Mouse (Mus musculus) heart, postnatal 4 days (tissue): ENCODE data around the gene Ifitm1. TPM values are rescaled to one million over a fixed set of nuclear protein-coding genes. Genes with fewer than 3 reads are reported as not detected.
"Not testable (repeated sequence)": the region's sequence is repeated elsewhere in the genome, so short reads cannot be mapped to it uniquely, and the experiment has no call there.

Source experiments
- DNase-seq: peaks from one replicate; pipeline ENCODE4 v3.0.0; 2021
- total RNA-seq, 2 experiments: library from RNA; stranded (reverse); gene quantifications; 2 replicates each; pipeline ENCODE4 v1.2.3; 2021

Gene Ifitm1
- total RNA-seq, 2 experiments from 2014 or later, result 2.6 to 3.0 TPM

DNA sequence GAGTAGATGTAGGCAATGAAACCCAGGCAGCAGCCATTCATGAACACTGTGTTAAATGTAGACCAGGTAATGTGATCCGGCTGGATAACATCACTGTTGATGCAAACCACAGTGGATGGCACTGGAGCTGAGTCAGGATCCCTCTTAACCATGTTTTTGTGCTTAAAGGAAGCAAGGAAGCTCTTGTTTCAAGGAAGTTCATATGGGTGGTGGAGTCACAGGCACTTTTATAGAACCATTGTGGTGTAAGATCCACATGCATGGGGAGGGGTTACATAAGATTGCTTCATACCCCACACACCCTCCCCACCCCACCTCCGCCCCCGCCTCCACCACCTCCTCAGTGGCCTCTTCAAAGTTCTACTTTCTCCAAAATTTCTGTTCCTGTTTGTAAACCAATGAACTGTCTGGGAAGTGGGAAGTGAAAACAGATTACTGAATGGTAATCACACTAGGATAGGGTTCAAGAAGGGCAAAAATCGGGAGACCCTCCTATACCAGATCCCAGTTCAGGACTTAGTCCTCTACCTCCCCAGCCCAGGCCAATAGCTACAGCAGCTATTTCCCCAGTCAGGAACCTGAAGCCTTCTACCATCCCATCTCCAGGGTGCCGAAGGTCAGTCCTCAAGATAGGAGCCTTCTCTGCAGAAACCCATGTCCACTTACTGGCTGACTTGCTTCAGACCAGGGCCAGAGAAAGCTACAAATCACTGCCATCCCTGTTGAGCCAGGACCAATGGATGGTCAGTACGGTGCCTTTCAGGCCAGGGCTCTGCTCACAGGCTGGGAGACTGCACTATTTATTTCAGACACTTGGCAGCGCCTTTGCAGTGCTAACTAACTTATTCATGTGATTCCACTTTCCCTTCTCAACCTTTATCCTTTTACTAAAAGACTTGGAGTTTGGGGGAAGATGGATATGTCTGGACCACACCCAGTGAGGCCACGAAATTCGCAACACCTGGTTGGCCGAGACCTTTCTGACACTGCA, 50.0 kb downstream of the Ifitm1 start:
- no peak for DNase-seq

DNA sequence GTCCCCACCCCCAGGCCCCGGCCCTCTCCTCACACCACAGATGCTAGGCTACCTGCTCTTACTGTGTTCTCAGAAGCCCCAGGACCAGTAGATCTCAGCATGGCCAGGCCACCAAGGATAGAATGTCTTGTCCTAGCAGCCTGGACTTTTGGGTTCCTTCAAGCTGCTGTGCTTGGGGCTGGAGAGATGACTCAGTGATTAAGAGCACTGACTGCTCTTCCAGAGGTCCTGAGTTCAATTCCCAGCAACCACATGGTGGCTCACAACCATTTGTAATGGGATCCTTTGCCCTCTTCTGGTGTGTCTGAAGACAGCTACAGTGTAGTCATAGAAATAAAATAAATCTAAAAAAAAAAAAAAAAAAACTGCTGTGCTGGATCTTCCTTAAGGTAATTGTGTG, 50.8 kb downstream of the Ifitm1 start, which contains the start of gene Ifitm6:
TSS of gene Ifitm6 (minus strand) at position 101 of the 400 bp plus-strand sequence.
- not testable (repeated sequence) for DNase-seq

DNA sequence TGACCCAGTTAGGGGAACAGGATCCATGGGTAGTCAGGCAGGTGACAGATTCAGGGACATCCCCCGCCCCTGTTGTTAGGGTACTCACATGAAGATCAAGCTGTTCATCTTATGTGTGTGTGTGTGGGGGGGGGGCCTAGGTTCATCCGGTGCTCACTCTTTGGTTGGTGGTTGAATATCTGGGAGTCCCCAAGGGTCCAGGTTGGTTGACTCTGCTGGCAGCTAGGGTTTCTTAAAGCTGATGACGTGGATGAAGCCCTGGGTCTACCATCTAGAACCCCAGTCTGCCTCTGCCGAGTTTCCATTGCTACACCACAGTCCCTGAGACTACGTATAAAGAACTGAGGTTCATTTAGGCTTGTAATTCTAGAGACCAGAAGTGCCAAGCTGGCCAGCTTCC, 52.0 kb downstream of the Ifitm1 start:
- no peak for DNase-seq

Other genes with a start within 250 kb of the Ifitm1 start
- under 1 TPM in 1 of 2 experiments, not detected in 1; 0.24 TPM for gene Cyp2e1, start 203.5 kb upstream of the Ifitm1 start, total RNA-seq
- gene Syce1, start 179.4 kb upstream of the Ifitm1 start, total RNA-seq, result under 1 TPM; 0.18 to 0.24 TPM
- under 1 TPM; 0.76 to 0.97 TPM for gene Zfp941, start 145.0 kb upstream of the Ifitm1 start, total RNA-seq
- gene Urah, start 132.2 kb upstream of the Ifitm1 start, total RNA-seq, result not detected
- 10 to 100 TPM in 1 of 2 experiments, 1 to 10 TPM in 1; 9.7 to 10.6 TPM for gene Scgb1c1, start 121.7 kb upstream of the Ifitm1 start, total RNA-seq
- gene Odf3, start 119.4 kb upstream of the Ifitm1 start, total RNA-seq, result not detected
- gene Gm45785, start 110.9 kb upstream of the Ifitm1 start, total RNA-seq, result under 1 TPM in 1 of 2 experiments, not detected in 1; 0.29 TPM
- 10 to 100 TPM; 25.2 to 32.3 TPM for gene Ric8a, start 110.3 kb upstream of the Ifitm1 start, total RNA-seq
- gene Bet1l, start 109.6 kb upstream of the Ifitm1 start, total RNA-seq, result 10 to 100 TPM; 13.5 to 15.9 TPM
- gene Psmd13, start 85.3 kb upstream of the Ifitm1 start, total RNA-seq, result 100 to 1,000 TPM; 119 to 120 TPM
- 10 to 100 TPM; 45.1 to 49.1 TPM for gene Sirt3, start 84.9 kb upstream of the Ifitm1 start, total RNA-seq
- gene Cox8b, start 66.8 kb upstream of the Ifitm1 start, total RNA-seq, result 1,000 to 10,000 TPM; 1,034 to 1,156 TPM
- not detected for gene Nlrp6, start 46.3 kb upstream of the Ifitm1 start, total RNA-seq
- 1 to 10 TPM; 8.4 to 8.7 TPM for gene Pgghg, start 25.8 kb upstream of the Ifitm1 start, total RNA-seq
- gene Ifitm5, start 16.9 kb upstream of the Ifitm1 start, total RNA-seq, result 1 to 10 TPM in 1 of 2 experiments, under 1 TPM in 1; 0.72 to 1.4 TPM
- gene Gm45717, start 11.3 kb upstream of the Ifitm1 start, total RNA-seq, result not detected
- 100 to 1,000 TPM; 178 to 182 TPM for gene Ifitm2, start 11.2 kb upstream of the Ifitm1 start, total RNA-seq
- 10 to 100 TPM; 79.3 to 83.8 TPM for gene Ifitm3, start 43.5 kb downstream of the Ifitm1 start, total RNA-seq
- gene Ifitm6, start 50.7 kb downstream of the Ifitm1 start, total RNA-seq, result under 1 TPM in 1 of 2 experiments, not detected in 1; 0.56 TPM
- gene Gm17387, start 61.9 kb downstream of the Ifitm1 start, total RNA-seq, result not detected
- under 1 TPM; 0.26 to 0.54 TPM for gene B4galnt4, start 93.9 kb downstream of the Ifitm1 start, total RNA-seq
- gene Pkp3, start 111.0 kb downstream of the Ifitm1 start, total RNA-seq, result under 1 TPM in 1 of 2 experiments, not detected in 1; 0.23 TPM
- 1 to 10 TPM; 3.3 to 4.3 TPM for gene Sigirr, start 133.4 kb downstream of the Ifitm1 start, total RNA-seq
- under 1 TPM in 1 of 2 experiments, not detected in 1; 0.20 TPM for gene Ano9, start 150.6 kb downstream of the Ifitm1 start, total RNA-seq
- 10 to 100 TPM; 40.2 to 42.5 TPM for gene Ptdss2, start 155.2 kb downstream of the Ifitm1 start, total RNA-seq
- 10 to 100 TPM; 73.9 to 84.0 TPM for gene Rnh1, start 205.6 kb downstream of the Ifitm1 start, total RNA-seq
- 100 to 1,000 TPM; 105 to 119 TPM for gene Hras, start 226.8 kb downstream of the Ifitm1 start, total RNA-seq
- 1 to 10 TPM; 4.3 to 4.5 TPM for gene Lrrc56, start 226.9 kb downstream of the Ifitm1 start, total RNA-seq
- gene Lmntd2, start 246.9 kb downstream of the Ifitm1 start, total RNA-seq, result not detected
- 1 to 10 TPM; 4.1 to 6.1 TPM for gene Rassf7, start 248.6 kb downstream of the Ifitm1 start, total RNA-seq